Mouse (Mus musculus) left cerebral cortex, adult 8-10 months (tissue): Measurements from ENCODE around the gene Dsn1. TPM values are rescaled to one million over a fixed set of nuclear protein-coding genes. Genes with fewer than 3 reads are reported as not detected.

Experiments
- DNase-seq, 2 experiments: peaks; one replicate each; pipeline ENCODE4 v3.0.0; 2022; ENCODE audit warnings: low spot score in 2 of 2
- total RNA-seq, 4 experiments: library from RNA; stranded (reverse); gene quantifications; 2 replicates each; pipeline ENCODE4 v1.2.4; 2022

The Dsn1 gene
- total RNA-seq = 1 to 10 TPM; 5.7 to 8.4 (median 7.2) TPM

GRCm38 (mm10) chr2:157006511-157007233, at the start of gene Dsn1:
Gene Dsn1 (minus strand): TSS chr2:157007154.
- peak; percentile 63 to 82 for DNase-seq

- DNase-seq = no peak
Observed at GRCm38 (mm10) chr2:157055721-157056120, 48.8 kb upstream of the Dsn1 start.

DNA sequence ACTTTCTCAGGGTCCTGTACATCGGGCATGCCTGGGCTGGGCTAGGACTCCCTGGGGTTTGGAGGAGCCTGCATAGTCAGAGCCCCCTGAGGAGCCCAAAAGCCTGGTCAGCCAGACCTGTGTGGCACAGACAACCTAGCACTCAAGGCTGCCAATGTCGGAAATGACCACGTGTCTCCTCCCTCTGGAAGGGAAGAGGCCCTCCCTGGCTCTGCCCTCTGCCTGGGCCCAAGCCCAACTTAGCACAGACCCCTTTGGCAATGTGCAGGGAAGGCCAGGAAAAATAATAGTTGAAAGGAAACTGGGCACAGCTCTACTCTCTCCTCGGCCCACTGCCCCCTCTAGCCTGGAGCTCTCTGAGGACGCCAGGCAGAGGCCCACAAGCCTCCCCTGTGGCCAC, 47.9 kb upstream of the Dsn1 start:
- DNase-seq = peak in 1 of 2 experiments; percentile 53

DNA sequence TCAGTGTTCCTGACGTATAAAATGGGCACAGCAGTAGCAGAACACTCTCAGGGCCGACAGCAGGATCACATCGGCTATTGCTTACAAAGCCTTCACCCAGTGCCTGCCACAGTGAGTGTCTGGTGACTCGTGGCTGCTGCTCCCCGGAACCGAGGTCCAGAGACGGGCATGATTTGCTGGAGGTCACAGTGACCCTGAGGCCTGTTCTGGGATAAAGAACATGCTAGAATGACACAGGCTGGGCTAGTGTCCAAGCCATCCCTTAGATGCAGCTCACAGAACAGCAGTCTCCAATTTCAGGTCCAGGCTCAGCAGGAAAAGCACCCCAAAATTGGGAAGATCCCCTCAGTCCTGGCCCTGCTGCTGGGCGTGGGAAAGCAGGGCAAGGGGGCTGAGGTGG, 47.3 kb upstream of the Dsn1 start:
- no peak for DNase-seq

- no peak for DNase-seq
Observed at GRCm38 (mm10) chr2:157053787-157054186, 46.8 kb upstream of the Dsn1 start.

DNA sequence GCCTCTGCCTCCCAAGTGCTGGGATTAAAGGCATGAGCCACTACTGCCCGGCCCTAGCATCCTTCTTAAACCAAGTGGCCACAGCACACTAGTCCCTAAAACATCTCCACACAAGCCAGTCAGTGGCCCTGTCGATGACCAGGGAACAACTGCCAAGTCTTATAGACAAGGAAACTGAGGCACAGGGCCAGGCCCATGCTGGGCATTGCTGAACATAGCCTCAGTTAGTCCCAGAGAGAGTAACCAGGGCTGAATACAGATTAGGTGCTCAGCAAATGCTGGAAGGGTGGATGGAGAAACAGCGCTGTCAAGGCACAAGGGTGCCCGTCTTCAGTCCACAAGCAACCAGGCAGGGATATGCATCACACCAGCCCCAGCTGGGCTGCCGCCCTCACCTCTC, 46.2 kb upstream of the Dsn1 start:
- no peak for DNase-seq

DNA sequence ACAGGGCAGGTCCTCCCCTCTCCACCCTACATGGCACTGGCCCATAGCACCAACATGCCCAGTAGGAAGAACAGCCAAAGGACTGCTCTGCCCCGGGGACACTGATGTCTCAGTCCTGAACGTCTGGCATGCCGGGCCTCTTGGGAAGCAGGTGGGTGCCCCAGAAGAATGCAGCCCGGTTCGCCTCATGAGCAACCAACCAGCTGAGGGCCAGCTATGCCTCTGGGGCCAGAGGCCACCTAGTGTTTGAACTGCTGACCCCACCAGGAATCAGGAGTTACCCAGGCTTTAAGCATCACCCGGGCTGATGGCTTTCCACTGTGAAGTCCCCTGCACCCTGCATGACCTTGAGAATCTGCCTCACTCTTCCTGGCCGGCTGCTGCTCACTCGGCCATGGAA, 45.5 kb upstream of the Dsn1 start:
- DNase-seq = no peak

DNA sequence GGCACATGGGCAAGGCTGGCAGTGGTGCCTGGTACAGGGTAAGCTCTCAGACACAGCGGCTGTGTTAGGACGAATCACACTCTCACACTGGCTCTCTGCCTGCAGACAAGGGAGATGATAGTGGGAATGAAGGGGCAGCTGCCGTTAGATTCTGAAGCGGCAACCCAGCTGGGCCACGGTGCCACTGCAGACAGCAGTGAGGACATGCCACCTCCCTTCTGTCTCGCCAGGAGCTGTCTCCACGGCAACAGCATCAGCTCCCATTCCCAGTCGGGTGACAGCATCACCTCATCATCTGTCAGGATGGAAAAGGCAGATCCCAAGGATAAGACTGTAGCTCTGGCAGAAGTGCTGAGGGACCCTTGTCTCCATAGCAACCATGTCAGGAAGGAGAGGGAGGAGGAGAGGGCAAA, 42.9 kb upstream of the Dsn1 start:
- peak in 1 of 2 experiments; percentile 69 for DNase-seq

DNA sequence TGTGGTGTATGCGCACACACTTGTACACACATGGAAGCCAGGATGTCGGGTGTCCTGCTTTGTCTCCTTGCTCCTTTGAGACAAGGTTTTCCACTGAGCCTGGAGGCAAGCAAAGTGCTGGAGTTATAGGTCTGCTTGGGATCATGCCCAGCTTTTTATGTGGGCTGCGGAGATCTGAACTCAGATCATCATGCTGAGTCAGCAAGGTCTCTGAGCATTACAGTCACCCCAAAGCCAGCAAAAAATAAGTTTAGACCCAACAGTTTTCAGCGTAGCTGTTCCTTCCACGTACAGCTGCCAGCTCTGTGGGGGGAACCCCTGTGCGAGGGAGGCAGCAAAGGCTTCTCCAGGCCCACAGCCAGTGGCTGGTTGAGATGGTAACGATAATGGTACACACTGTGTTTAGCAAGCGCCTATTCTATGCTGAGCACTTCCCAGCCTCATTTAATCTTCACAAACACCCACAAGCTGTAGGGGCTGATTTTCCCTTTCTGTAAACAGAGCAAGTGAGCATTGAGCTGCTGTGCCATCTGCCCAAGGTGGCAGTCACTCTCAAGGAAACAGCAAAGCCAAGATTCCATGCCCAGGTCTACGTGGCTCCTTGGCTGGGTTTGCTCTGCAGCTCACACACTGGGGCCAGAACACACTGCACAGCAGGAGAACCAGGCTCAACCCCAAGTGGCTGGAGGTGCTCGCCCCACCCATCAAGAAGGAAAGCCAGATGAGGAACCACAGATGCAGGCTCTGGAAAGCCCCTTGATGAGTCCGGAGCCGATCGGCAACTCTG, 41.6 kb upstream of the Dsn1 start:
- DNase-seq = peak in 1 of 2 experiments; percentile 89

- DNase-seq = no peak
Observed at GRCm38 (mm10) chr2:157046956-157047355, 40.0 kb upstream of the Dsn1 start.

- DNase-seq = no peak
Observed at GRCm38 (mm10) chr2:157045932-157046331, 39.0 kb upstream of the Dsn1 start.

DNA sequence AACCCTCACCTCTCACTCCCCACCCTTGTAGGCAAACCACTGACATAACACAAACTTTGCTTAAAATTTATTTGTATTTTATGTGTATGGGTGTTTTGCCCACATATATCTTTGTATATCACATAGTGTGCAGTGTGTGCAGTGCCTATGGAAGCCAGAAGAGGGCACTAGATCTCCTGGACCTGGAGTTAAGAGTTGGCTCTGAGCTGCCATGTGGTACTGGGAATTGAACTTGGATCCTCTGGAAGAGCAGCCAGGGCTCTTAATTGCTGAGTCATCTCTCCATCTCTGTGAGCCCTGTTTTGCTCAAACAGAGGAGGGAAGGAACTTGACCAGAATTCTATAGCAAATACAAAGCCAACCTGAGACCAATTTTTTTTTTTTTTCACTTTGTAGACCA, 37.0 kb upstream of the Dsn1 start:
- DNase-seq = no peak

DNA sequence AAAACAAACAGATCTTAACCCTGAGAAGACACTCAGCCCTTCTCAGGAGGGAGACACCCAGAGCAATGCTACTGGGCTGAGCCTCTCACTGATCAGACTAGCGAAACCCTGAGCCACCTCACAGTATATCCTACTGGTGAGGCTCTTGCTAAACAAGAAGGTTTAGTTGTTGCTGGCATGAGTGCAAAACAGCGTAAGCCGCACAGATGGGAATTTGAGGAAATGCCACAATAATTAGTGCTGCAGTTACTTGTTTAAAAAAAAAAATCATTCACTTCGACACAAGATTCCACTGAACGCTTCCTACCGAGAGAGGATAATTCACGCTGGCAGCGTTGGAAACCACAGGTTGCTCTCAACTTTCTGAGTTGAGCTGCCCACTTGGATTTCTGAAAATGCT, 36.6 kb upstream of the Dsn1 start:
- DNase-seq = no peak

- no peak for DNase-seq
Observed at GRCm38 (mm10) chr2:157041421-157041820, 34.5 kb upstream of the Dsn1 start.

GRCm38 (mm10) chr2:157040649-157041046, 33.7 kb upstream of the Dsn1 start:
- no peak for DNase-seq

DNA sequence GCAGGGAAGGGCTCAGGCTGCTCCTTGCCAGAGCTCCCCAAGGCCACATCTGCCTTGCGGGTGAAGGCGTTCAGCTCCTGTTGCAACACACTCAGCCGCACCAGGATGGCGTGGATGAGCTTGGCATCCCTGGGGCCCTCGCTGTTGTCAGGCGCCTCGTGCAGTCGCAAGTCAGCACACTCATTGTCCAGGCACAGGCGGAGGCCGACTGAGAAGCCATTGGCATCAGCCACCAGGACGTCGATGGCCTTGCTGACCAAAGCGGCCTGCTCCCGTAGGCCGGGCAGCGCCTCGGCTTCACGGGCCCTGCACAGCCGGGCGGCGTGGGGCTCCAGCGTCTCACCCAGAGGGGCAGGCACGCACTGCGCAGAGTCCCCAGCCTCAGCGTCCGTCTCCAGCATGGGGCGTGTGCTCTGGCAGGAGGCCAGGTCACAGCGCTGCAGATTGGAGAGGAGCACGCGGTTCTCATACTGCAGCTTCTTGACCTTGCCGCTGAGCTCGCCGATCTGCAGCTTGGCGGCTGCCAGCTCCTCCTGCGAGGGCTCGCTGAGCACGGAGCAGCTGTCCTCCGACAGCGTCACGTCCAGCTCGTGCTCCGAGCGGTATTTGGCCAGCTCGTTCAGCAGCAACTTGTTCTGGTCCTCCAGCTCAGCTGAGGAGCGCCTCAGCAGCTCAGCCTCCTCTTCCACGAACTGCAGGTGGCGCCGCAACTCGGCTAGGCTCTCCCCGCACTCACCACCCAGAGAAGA, 33.1 kb upstream of the Dsn1 start:
- DNase-seq = no peak

DNA sequence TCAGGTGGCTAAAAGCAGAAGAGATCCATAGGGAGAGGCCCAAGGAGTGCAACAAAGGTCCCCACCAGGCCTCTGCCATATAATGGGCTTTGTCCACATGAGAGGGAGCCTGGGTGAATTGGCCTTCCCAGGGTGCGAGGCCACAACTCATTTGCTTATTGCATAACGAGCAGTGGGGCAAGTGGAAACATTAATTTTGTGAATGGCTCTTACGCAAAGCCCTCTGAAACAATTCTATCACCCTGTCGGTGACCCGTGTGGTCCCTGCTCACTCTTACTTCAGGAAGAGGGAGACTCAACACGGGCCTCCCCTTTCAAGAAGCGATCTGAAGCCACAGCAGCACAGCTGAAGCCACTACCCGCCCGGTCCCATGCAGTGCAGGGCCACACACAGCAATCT, 30.3 kb upstream of the Dsn1 start:
- DNase-seq = no peak

GRCm38 (mm10) chr2:157036400-157036799, 29.4 kb upstream of the Dsn1 start:
- no peak for DNase-seq

DNA sequence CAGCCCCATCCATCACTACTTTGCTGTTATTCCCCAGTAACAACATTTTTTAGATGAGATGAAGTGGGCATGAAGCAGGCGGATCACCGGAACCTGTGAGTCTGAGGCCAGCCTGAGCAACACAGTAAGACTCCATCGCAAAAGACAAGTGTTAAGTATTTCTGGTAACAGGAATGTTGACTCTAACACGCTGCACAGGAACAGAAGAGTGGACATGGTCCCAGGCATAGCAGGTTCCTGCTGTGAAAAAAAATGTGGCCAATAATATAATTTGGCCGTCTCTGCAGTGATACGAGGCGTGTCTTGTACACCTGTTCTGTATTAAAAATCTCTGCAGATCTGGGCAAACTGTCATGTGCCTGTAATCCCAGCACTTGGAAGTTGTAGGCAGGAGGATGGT, 28.4 kb upstream of the Dsn1 start:
- no peak for DNase-seq

- peak; percentile 56 to 72 for DNase-seq
Observed at GRCm38 (mm10) chr2:157030804-157031203, 23.9 kb upstream of the Dsn1 start.

DNA sequence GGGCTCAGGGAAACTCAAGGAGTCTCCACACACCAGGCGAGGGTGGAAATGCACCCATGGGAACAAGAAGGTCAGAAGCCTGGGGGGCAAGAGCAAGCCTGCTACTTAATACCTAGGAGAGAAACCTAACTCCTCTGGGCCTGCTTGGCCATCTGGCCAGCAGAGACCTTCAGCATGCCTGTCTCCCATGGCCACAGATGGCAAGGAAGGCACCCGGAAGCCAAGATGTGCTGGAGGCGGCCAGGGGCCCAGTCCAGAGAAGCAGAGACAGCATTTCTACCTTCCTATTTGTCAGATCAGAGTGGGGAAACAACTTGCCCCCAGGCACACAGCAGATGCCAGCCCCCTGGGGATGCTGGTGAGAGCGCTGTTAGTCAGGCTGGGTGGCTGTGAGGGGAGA, 21.3 kb upstream of the Dsn1 start:
- DNase-seq = no peak
